Mouse (Mus musculus) mouse embryonic stem cell (cell line): ENCODE data around the gene Cfap97d1.
"Not testable (repeated sequence)": the region's sequence is repeated elsewhere in the genome, so short reads cannot be mapped to it uniquely, and the experiment has no call there.

ENCODE experiments used
- in situ Hi-C, 2 experiments: fragments of 300-500 bp; cut with MboI; formaldehyde crosslinking; loops; 1 replicate in 1 of 2; 3 replicates in 1 of 2; pipeline ENCODE4 v1.14.3; 2019 to 2020; ENCODE audit warnings: low sequenced_read_pairs in 2 of 2, low pct_unique_long_range_greater_than_20kb in 1 of 2, mixed read lengths in 1 of 2; ENCODE audit not compliant: unreplicated experiment in 1 of 2

Gene Cfap97d1

GRCm38 (mm10) chr11:101969835-101970234 lies 14.2 kb upstream of the Cfap97d1 start:
- in situ Hi-C loops = loop anchor here (5.0 to 10.0 kb wide), 3 partner anchors 48 to 155 kb away; no protein-coding TSS in a partner anchor

GRCm38 (mm10) chr11:101971410-101971809 lies 12.7 kb upstream of the Cfap97d1 start:
- in situ Hi-C loops = loop anchor here (10.0 kb wide), 2 partner anchors 137 to 157 kb away; no protein-coding TSS in a partner anchor

GRCm38 (mm10) chr11:101972097-101972496 lies 12.0 kb upstream of the Cfap97d1 start:
- in situ Hi-C loops = loop anchor here (10.0 kb wide), 2 partner anchors 137 to 157 kb away; no protein-coding TSS in a partner anchor

- in situ Hi-C loops = loop anchor here (10.0 kb wide), 2 partner anchors 138 to 158 kb away; no protein-coding TSS in a partner anchor
Measured at GRCm38 (mm10) chr11:101972651-101973050, 11.4 kb upstream of the Cfap97d1 start.

- in situ Hi-C loops = loop anchor here (10.0 kb wide), 2 partner anchors 139 to 159 kb away; no protein-coding TSS in a partner anchor
Measured at GRCm38 (mm10) chr11:101973496-101973895, 10.6 kb upstream of the Cfap97d1 start.

- in situ Hi-C loops = loop anchor here (10.0 kb wide), 2 partner anchors 139 to 159 kb away; no protein-coding TSS in a partner anchor
Measured at GRCm38 (mm10) chr11:101974181-101974580, 9.9 kb upstream of the Cfap97d1 start.

GRCm38 (mm10) chr11:101974923-101975322 lies 9.2 kb upstream of the Cfap97d1 start:
- in situ Hi-C loops = loop anchor here (10.0 kb wide), 2 partner anchors 140 to 160 kb away; no protein-coding TSS in a partner anchor

GRCm38 (mm10) chr11:101976949-101977348 lies 7.1 kb upstream of the Cfap97d1 start:
- in situ Hi-C loops = loop anchor here (10.0 kb wide), 2 partner anchors 142 to 162 kb away; no protein-coding TSS in a partner anchor

- in situ Hi-C loops = loop anchor here (10.0 kb wide), 2 partner anchors 144 to 164 kb away; no protein-coding TSS in a partner anchor
Measured at GRCm38 (mm10) chr11:101979140-101979539, 4.9 kb upstream of the Cfap97d1 start.

GRCm38 (mm10) chr11:101980603-101981157 lies 3.4 kb upstream of the Cfap97d1 start:
- in situ Hi-C loops = no loop called here

- in situ Hi-C loops = no loop called here
Measured at GRCm38 (mm10) chr11:101981850-101982249, 2.2 kb upstream of the Cfap97d1 start.

GRCm38 (mm10) chr11:101982981-101983411 lies 1.1 kb upstream of the Cfap97d1 start:
- in situ Hi-C loops = no loop called here

GRCm38 (mm10) chr11:101983431-101983921 lies 603 bp upstream of the Cfap97d1 start:
- in situ Hi-C loops = no loop called here

GRCm38 (mm10) chr11:101985450-101985849 lies 1.4 kb downstream of the Cfap97d1 start:
- in situ Hi-C loops = not testable (repeated sequence)

GRCm38 (mm10) chr11:101985990-101986389 lies 1.9 kb downstream of the Cfap97d1 start:
- in situ Hi-C loops = no loop called here

- in situ Hi-C loops = no loop called here
Measured at GRCm38 (mm10) chr11:101986913-101987312, 2.8 kb downstream of the Cfap97d1 start, which contains the start of gene Dusp3. Dusp3 (minus strand) TSS chr11:101987013.

- in situ Hi-C loops = no loop called here
Measured at GRCm38 (mm10) chr11:101990244-101990643, 6.2 kb downstream of the Cfap97d1 start.

GRCm38 (mm10) chr11:101991813-101992212 lies 7.7 kb downstream of the Cfap97d1 start:
- in situ Hi-C loops = no loop called here

GRCm38 (mm10) chr11:101992411-101992810 lies 8.3 kb downstream of the Cfap97d1 start:
- in situ Hi-C loops = no loop called here

- in situ Hi-C loops = no loop called here
Measured at GRCm38 (mm10) chr11:101994100-101994499, 10.0 kb downstream of the Cfap97d1 start.
